Mouse (Mus musculus): ENCODE results near the gene Lins1.

GRCm38 (mm10) chr7:66675800-66676199 lies 13.9 kb upstream of the Lins1 start:
- TF ChIP-seq CTCF (IDR thresholded peaks at IDR 0.05; ENCODE audit: low read depth) = no peak
- TF ChIP-seq EP300 (IDR thresholded peaks at IDR 0.05; ENCODE audit: low read depth) = no peak
